Mouse (Mus musculus) naive thymus-derived CD4-positive, alpha-beta T cell, adult 2 months (primary cell): ENCODE results near the gene Gm10337.
A peak's percentile ranks its signal among the peaks of the same experiment; 100 is the strongest.

Experiments
- DNase-seq: peaks from one replicate; pipeline ENCODE4 v3.0.0-alpha.2; 2011; ENCODE audit warnings: low read depth

Gm10337 gene

DNA sequence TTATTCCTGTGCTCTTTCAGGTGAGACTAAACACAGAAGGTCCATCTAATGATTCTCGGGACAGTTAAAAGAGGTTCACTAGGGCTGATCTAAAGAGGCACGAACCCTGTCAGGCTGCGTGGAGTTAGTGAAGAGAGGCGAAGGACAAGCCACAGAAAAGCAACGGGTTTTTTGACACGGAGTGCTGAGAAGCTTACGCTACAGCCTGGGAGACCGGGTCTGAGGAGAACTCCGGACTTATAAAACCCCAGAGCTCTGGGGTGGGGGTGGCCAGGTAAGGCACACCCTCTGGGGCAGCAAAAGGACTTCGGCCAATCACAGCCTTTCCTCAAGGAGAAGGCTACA lies 14.1 kb downstream of the Gm10337 start:
- DNase-seq: no peak

DNA sequence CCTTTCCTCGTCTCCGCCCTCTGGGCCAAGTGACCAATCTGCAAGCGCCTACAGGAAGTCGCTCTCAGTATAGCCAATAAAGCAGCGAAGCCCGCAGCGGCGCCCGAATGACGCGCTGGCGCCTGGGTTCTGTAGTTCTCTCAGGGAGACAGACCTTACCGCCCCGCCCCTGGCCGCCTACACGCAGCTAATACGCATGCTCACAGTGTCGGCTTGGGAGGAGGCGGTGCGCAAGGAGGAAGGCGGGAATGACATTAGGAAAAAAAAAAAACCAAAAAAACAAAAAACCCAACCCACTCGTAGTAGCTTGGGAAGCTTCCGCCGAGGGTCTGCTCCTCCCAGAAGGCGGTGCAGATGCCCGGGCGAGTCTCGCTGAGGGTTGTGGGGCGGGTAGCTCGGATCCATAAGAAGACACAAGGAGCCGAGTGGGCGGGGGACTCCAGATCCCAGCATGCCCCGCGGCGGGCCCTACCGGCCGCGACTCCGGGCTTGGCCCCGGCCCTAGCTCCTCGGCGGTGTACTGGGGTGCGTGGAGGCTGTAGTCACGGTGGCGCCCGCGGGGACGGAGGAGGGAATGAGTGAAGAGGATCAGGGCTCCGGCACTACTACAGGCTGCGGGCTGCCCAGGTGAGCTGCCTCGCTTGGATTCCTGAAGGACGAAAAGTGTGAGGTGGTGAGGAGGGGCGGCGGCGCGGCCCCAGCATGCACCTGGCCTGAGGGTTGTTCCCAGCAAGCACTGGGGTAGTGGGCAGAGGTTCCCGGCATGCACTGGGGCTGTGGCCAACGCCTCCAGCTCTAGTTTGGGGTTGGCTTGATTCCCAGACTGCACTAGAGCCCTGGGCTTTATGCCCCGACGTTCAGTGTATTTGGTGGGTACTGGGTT lies 14.7 kb downstream of the Gm10337 start, which contains the start of gene Tarbp2:
Gene Tarbp2, plus strand, starts transcription at position 217 of the 883 bp plus-strand sequence.
- DNase-seq: peak; percentile 99

- no peak for DNase-seq
These were observed 15.3 kb downstream of the Gm10337 start for GRCm38 (mm10) chr15:102518859-102519201.

- DNase-seq: peak; percentile 40
These were observed 16.0 kb downstream of the Gm10337 start for GRCm38 (mm10) chr15:102519211-102520141.

DNA sequence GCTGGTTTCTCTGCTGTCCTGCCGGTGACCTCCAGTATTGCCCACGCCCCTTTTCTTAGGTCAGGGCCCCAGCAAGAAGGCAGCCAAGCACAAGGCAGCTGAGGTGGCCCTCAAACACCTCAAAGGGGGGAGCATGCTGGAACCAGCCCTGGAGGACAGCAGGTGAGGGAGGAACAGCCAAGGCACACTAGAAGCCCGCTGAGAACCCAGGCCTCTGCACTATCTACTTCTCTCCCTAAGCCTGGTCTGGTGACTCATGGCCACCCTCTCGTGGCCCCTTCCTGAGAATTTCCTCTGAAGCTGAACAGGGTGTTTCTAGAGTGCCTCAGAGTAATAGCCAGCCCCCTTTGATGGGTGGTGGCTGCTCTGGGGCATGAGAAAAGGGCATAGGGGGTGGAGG lies 16.9 kb downstream of the Gm10337 start:
- no peak for DNase-seq

DNA sequence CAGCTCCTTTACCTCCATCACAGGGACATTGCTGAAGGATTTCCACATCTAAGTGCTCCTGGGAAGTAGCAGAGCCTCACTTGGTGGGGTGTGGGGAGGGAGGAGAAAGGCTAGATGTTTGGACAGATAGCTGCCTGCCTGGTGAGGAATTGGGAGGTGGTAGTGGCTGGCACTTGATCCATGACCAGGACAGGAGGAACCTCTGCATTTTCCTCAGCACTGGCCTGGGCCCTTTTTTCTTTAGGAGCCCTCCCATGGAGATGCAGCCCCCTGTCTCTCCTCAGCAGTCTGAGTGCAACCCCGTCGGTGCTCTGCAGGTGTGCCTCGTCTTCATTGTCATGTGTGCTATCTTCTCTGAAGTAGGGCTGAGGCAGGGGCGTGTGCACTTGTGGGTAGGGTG lies 18.0 kb downstream of the Gm10337 start:
- no peak for DNase-seq

- DNase-seq: peak; percentile 88
These were observed 21.5 kb downstream of the Gm10337 start, which contains the start of gene Npff for GRCm38 (mm10) chr15:102524892-102525485. Npff (minus strand) TSS chr15:102524942.

GRCm38 (mm10) chr15:102526111-102527002 lies 22.8 kb downstream of the Gm10337 start:
- peak; percentile 72 for DNase-seq

DNA sequence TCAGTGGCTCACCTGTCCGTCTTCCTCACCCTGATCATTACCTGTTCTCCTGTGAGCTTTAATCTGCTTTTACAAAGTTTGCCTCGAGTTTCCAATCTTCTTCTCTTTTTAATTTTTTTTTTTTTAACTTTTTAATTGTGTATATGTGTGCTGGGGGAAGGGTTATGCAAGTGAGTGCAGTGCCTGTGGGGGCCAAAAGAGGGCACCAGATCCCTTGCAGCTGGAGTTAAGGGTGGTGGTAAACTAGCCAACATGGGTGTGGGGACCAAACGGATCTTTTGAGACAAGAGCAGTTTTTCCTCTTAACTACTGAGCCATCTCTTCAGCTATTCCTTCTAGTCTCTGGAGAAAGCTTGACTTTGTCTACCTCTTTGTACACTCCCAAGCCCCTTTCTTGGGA lies 24.4 kb downstream of the Gm10337 start:
- DNase-seq: peak; percentile 46

DNA sequence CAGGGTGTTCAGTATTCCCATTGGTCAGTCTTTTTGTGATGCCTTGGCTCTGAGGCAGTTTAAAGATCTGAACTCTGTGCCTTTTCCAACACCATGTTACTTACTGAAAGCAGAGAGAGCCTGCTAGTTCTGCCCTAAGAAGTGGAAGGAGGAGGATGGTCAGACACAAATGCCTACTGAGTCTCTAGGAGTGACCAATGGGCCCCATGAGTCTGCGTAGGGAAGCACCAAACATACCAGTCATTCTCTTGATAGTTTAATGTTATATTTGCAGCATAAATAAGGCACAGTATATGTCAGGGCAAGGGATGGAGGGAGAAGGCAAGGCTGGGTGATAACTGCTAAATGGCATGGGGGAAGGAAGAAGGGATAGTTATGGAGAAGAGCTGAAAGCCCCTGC lies 24.9 kb downstream of the Gm10337 start:
- DNase-seq: peak; percentile 5

GRCm38 (mm10) chr15:102530566-102530965 lies 27.0 kb downstream of the Gm10337 start:
- DNase-seq: no peak

DNA sequence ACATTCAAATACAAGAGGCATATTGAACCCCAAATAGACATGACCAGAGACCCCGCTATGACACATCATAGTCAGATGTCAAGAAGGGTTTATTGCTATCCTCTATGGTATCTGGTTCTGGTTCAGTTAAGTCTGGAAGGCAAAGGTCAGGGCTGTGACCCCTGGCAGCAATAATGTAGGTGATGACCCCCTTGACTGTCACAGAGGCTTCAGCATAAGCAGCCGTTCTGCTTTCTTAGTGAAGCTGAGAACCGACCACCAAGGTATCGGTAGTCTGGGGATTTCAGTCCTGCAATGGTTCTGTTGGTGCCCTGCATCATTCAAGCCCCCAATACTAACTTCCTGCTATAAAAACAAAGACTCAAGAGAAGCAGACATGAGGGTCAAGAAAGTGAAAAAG lies 28.1 kb downstream of the Gm10337 start:
- DNase-seq: no peak

DNA sequence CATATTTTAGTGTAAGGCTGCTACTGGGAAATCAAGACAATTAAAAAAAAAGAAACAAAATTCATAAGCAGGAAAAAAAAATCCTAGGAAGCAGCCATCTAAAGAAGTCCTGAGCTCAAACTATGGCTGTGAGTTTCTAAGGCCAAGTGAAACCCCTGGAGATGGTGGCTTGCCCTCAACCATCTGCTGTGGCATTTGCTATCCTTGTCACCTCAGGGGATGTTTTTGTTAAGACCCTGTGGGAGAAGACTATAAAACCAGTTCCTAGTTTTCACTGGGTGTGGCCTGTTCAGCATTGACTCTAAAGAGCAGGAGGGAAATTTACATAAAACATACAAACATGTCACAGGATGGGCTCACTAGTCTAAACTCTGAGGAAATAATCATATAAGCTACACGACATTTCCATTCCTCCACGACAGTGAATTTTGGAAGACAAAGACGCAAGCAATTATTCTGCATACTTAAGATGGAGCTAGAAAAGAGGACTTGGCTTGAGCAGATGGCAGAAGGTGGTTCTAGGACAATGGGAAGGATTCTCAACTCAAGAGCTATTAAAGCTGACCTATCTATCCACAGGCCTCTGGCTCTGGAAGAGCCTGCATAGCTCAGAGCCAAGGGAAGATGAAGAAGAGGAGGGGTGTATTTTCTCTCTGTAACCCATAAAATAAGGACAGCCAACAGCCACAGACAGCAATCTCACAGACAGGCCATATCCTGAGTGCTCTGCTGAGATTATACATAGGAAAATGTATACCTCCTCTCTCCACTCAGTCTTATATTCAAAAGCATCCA lies 28.8 kb downstream of the Gm10337 start:
- no peak for DNase-seq

DNA sequence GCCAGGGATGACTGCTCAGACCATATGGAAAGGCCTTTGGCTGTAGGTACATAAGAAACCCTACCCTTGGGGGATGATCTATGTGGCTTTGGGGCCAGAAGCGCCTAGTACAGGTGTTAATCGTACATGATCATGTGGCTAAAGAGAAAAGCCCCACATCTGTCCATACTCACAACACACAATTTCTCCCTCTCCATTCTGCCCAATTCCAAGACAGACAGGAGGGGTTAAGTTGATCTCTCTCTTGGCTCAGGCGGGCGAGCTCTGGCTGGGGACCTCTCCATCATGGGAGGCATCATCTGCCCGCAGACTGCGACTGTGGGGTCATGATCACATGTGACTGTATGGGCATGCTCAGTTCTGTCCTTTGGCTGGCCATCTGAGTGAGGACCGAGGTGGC lies 30.4 kb downstream of the Gm10337 start:
- no peak for DNase-seq

GRCm38 (mm10) chr15:102544801-102545200 lies 41.3 kb downstream of the Gm10337 start:
- no peak for DNase-seq

DNA sequence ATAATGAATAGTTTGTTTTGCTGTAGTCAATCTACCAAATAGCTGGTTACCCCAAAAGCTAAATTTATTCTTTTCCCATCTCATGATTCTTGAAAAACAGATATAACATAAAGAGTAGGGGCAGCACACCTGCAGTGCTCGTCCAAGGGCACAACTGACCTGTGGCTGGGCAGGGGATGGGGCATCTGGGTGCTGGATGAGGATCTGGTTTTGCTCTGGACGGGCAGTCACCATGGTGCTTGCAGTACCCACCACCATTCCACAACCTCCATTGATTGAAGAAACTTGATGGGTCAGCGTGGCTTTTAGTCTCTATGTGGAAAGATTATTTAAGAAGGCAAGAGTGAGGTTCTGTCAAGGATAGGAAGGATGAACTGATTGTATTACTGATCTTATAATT lies 42.7 kb downstream of the Gm10337 start:
- DNase-seq: no peak

- no peak for DNase-seq
These were observed 43.3 kb downstream of the Gm10337 start for GRCm38 (mm10) chr15:102546677-102547427.

DNA sequence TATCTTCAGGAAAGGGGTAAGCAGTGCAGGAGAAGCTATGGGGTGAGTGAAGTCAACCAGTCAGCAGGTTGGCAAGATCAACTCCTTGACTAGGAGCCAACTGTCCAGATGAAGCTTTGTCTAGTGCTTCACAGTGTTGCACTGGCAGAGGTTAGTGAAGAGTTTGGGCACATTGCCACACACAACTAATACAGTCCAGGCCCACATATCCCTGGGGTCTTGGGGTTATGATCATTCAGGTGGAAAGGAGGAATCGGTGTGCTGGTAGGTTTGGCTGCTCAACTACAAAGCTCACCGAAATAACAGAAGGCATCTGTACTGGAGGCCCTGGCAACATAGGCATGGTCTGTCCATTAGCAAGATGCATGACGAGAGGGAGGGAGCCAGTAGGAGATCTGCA lies 44.0 kb downstream of the Gm10337 start:
- no peak for DNase-seq

DNA sequence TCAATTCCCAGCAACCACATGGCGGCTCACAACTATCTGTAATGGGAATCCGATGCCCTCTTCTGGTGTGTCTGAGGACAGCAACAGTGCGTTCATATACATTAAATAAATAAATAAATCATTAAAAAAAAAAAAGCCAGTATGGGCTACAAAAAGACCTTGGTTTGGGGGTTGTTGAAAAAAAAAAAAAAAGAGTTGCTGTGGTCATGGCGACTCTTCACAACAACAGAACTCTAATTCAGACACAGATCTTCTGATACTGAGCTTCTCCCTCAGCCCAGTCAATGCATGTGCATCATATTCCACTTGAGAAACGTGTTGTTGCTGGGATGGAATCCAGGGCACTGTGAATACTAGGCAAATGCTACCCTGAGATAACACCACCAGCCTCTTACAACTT lies 49.1 kb downstream of the Gm10337 start:
- no peak for DNase-seq
